7 mouse cellular contexts compared by ENCODE assay signal in genomic region chr5:111229041-111229394, GRCm38 (mm10).
A peak's percentile ranks its signal among the peaks of the same experiment; 100 is the strongest.
DNase-seq lines count a peak whose midpoint lies in the region; ATAC-seq lines count a peak whose summit lies in the region.

No protein-coding gene starts in this region.

- H3K4me2 ChIP-seq in kidney, embryonic 16.5 days (replicated peaks; ENCODE audit: low read depth, low read length): no peak overlapping the region
- no peak overlapping the region for H3K4me2 ChIP-seq in forebrain, embryonic 15.5 days (replicated peaks)
- H3K4me2 ChIP-seq in intestine, embryonic 15.5 days (replicated peaks): no peak overlapping the region
- H3K4me2 ChIP-seq in neural tube, embryonic 13.5 days: no peak overlapping the region

- no peaks in the 10 kb centered on the region for H3K27me3 ChIP-seq in kidney, embryonic 16.5 days (ENCODE audit: insufficient read depth, low read length)
- H3K27me3 ChIP-seq in forebrain, embryonic 15.5 days: no peaks in the 10 kb centered on the region
- H3K27me3 ChIP-seq in intestine, embryonic 15.5 days (replicated peaks): no peaks in the 10 kb centered on the region
- H3K27me3 ChIP-seq in neural tube, embryonic 13.5 days: no peaks in the 10 kb centered on the region

- peaks cover 2% of the 10 kb centered on the region; the same call in 1 of the 2 replicates for H3K36me3 ChIP-seq in kidney, embryonic 16.5 days (ENCODE audit: insufficient read depth, low read length)
- H3K36me3 ChIP-seq in forebrain, embryonic 15.5 days: peaks cover 54% of the 10 kb centered on the region
- H3K36me3 ChIP-seq in intestine, embryonic 15.5 days: no peaks in the 10 kb centered on the region
- peaks cover 71% of the 10 kb centered on the region for H3K36me3 ChIP-seq in neural tube, embryonic 13.5 days

- H3K9me3 ChIP-seq in kidney, embryonic 16.5 days (ENCODE audit: low read length): no peaks in the 10 kb centered on the region
- H3K9me3 ChIP-seq in forebrain, embryonic 15.5 days: no peaks in the 10 kb centered on the region
- H3K9me3 ChIP-seq in intestine, embryonic 15.5 days: no peaks in the 10 kb centered on the region
- H3K9me3 ChIP-seq in neural tube, embryonic 13.5 days: no peaks in the 10 kb centered on the region

- peak overlapping the region; percentile 95 for H3K27ac ChIP-seq in kidney, embryonic 16.5 days (ENCODE audit: low read length)
- 0 out of 2 replicates have a peak overlapping the region, but pooled peaks have one; percentile 17 for H3K27ac ChIP-seq in forebrain, embryonic 15.5 days (replicated peaks)
- H3K27ac ChIP-seq in intestine, embryonic 15.5 days: peak overlapping the region; percentile 73
- peak overlapping the region; percentile 86 for H3K27ac ChIP-seq in neural tube, embryonic 13.5 days (replicated peaks)

- DNase-seq in kidney, adult 11 months: no peak
- no peak for DNase-seq in right cerebral cortex, postnatal 25 days

- no peak overlapping the region for H3K4me3 ChIP-seq in kidney, embryonic 16.5 days (ENCODE audit: low read length)
- no peak overlapping the region for H3K4me3 ChIP-seq in forebrain, embryonic 15.5 days
- H3K4me3 ChIP-seq in intestine, embryonic 15.5 days (replicated peaks): no peak overlapping the region
- no peak overlapping the region for H3K4me3 ChIP-seq in neural tube, embryonic 13.5 days

- H3K4me1 ChIP-seq in kidney, embryonic 16.5 days (ENCODE audit: insufficient read depth, low read length): peaks cover 65% of the 10 kb centered on the region
- H3K4me1 ChIP-seq in forebrain, embryonic 15.5 days: peaks cover 32% of the 10 kb centered on the region
- peaks cover 35% of the 10 kb centered on the region for H3K4me1 ChIP-seq in intestine, embryonic 15.5 days (replicated peaks)
- H3K4me1 ChIP-seq in neural tube, embryonic 13.5 days (replicated peaks): peaks cover 95% of the 10 kb centered on the region

- H3K9ac ChIP-seq in kidney, embryonic 16.5 days (replicated peaks; ENCODE audit: low read length): 0 out of 2 replicates have a peak overlapping the region, but pooled peaks have one; percentile 1
- no peak overlapping the region for H3K9ac ChIP-seq in forebrain, embryonic 15.5 days (replicated peaks)
- no peak overlapping the region for H3K9ac ChIP-seq in intestine, embryonic 15.5 days
- H3K9ac ChIP-seq in neural tube, embryonic 13.5 days: 0 out of 2 replicates have a peak overlapping the region, but pooled peaks have one; percentile 35

- WGBS in kidney, embryonic 16.5 days: 52% methylated on average over 12 of the region's 12 CpGs
- 87% methylated on average over 12 of the region's 12 CpGs for WGBS in forebrain, embryonic 15.5 days
- 58% methylated on average over 12 of the region's 12 CpGs for WGBS in intestine, embryonic 15.5 days
- WGBS in neural tube, embryonic 13.5 days: 68% methylated on average over 12 of the region's 12 CpGs

- no peak for ATAC-seq in kidney, embryonic 16.5 days (ENCODE audit: low FRiP score, low TSS enrichment)
- ATAC-seq in forebrain, embryonic 15.5 days (replicated peaks): no peak
- no peak for ATAC-seq in intestine, embryonic 15.5 days
- no peak for ATAC-seq in neural tube, embryonic 13.5 days (ENCODE audit: low read depth)
- no peak; the same call in 1 of the 2 replicates for ATAC-seq in frontal cortex, adult (ENCODE audit: low TSS enrichment)

Comparison
In these comparisons a context has a peak if more than half of its experiments do, and no peak if none do; other contexts are left out.
1. H3K27ac ChIP-seq: peak in every context shown above with its lines; median percentile 95 in kidney, embryonic 16.5 days; 86 in neural tube, embryonic 13.5 days; 73 in intestine, embryonic 15.5 days; 17 in forebrain, embryonic 15.5 days.
2. H3K9ac ChIP-seq: peak in kidney, embryonic 16.5 days (single experiment) and neural tube, embryonic 13.5 days (single experiment); none in forebrain, embryonic 15.5 days (single experiment) and intestine, embryonic 15.5 days (single experiment).